In the genomic region with DNA sequence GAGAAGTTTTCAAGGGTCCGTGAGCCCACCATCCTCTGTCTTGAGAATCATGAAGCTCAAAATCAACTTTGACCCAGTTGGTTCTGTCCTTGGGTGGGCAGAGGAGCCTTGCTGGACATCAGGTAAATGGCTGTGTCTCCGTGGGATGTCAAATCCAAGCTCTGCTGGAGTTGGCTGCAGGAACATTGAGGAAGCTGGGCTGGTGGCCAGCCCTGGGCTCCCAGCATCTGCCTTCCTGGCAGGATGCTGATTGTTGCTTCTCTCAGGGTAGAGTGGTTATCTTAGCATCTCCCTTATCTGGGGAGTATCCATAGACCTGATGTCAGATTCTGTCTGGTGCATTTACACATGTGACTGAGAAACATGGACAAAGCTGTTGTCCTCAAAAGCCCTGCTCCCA, we compare ENCODE assay signal across 14 mouse cellular contexts.
DNase-seq lines count a peak whose midpoint lies in the region; ATAC-seq and TF ChIP-seq lines count a peak whose summit lies in the region.
"Had no signal": no experiment of that assay in that cellular context is flagged by ENCODE, and none has a peak within 500 bp of the region (broad histone marks: within the 10 kb centered on the region; RNA-seq: fewer than 3 reads in every experiment).

No protein-coding gene starts in this region.

- 82% methylated on average over 2 of the region's 2 CpGs for WGBS in midbrain, postnatal 0 days
- WGBS in midbrain, embryonic 13.5 days = 88% methylated on average over 2 of the region's 2 CpGs
- 87% methylated on average over 2 of the region's 2 CpGs for WGBS in embryonic facial prominence, embryonic 10.5 days

- no peak overlapping the region for H3K9ac ChIP-seq in midbrain, postnatal 0 days (replicated peaks; ENCODE audit: low read length, poor library complexity, severe bottlenecking)
- no peak overlapping the region for H3K9ac ChIP-seq in midbrain, embryonic 13.5 days (replicated peaks)
- H3K9ac ChIP-seq: embryonic facial prominence, embryonic 12.5 days; liver, embryonic 13.5 days had no signal

- no peaks in the 10 kb centered on the region for H3K9me3 ChIP-seq in midbrain, postnatal 0 days (ENCODE audit: low read length)
- no peaks in the 10 kb centered on the region for H3K9me3 ChIP-seq in midbrain, embryonic 13.5 days
- H3K9me3 ChIP-seq in embryonic facial prominence, embryonic 10.5 days = peaks cover 4% of the 10 kb centered on the region; the same call in 1 of the 2 replicates
- H3K9me3 ChIP-seq: embryonic facial prominence, embryonic 12.5 days had no signal

- peak; percentile 52 for DNase-seq in midbrain, postnatal 0 days (ENCODE audit: low spot score)
- peak; percentile 49 for DNase-seq in layer of hippocampus, adult 11-12 months (ENCODE audit: low spot score)
- peak; percentile 27 to 46 for DNase-seq in left cerebral cortex, postnatal 10 days (ENCODE audit: extremely low spot score in 1 of 2, low spot score in 2 of 2)
- DNase-seq in spleen, postnatal 14 days (ENCODE audit: low spot score in 2 of 2) = no peak
- no peak for DNase-seq in kidney, postnatal 14 days
- DNase-seq in embryonic facial prominence, embryonic 10.5 days (ENCODE audit: low spot score) = no peak
- no peak for DNase-seq in gastrocnemius, adult 18-20 months (ENCODE audit: low spot score)
- DNase-seq: liver, embryonic 13.5 days; lung, postnatal 36 days had no signal

- H3K36me3 ChIP-seq in midbrain, postnatal 0 days (ENCODE audit: insufficient read depth, low read length) = no peaks in the 10 kb centered on the region
- no peaks in the 10 kb centered on the region for H3K36me3 ChIP-seq in midbrain, embryonic 13.5 days
- no peaks in the 10 kb centered on the region for H3K36me3 ChIP-seq in embryonic facial prominence, embryonic 10.5 days (replicated peaks)
- H3K36me3 ChIP-seq: embryonic facial prominence, embryonic 12.5 days; G1E; heart, embryonic 10.5 days; liver, embryonic 13.5 days had no signal

- no peak overlapping the region for H3K4me2 ChIP-seq in midbrain, postnatal 0 days (ENCODE audit: low read depth, low read length, poor library complexity, severe bottlenecking)
- no peak overlapping the region for H3K4me2 ChIP-seq in midbrain, embryonic 13.5 days (replicated peaks)
- H3K4me2 ChIP-seq: embryonic facial prominence, embryonic 12.5 days; liver, embryonic 13.5 days had no signal

- no peak for TF ChIP-seq CTCF in midbrain, postnatal 0 days (IDR thresholded peaks at IDR 0.05)

- no peaks in the 10 kb centered on the region for H3K27me3 ChIP-seq in midbrain, postnatal 0 days (ENCODE audit: insufficient read depth, low read length)
- H3K27me3 ChIP-seq in midbrain, embryonic 13.5 days = no peaks in the 10 kb centered on the region
- H3K27me3 ChIP-seq in embryonic facial prominence, embryonic 10.5 days (replicated peaks; ENCODE audit: low read depth, poor library complexity, severe bottlenecking) = no peaks in the 10 kb centered on the region
- H3K27me3 ChIP-seq: embryonic facial prominence, embryonic 12.5 days; liver, embryonic 13.5 days had no signal

- H3K4me1 ChIP-seq in midbrain, postnatal 0 days (ENCODE audit: insufficient read depth, low read length) = no peaks in the 10 kb centered on the region
- H3K4me1 ChIP-seq in midbrain, embryonic 13.5 days (replicated peaks) = no peaks in the 10 kb centered on the region
- no peaks in the 10 kb centered on the region for H3K4me1 ChIP-seq in embryonic facial prominence, embryonic 10.5 days
- H3K4me1 ChIP-seq: embryonic facial prominence, embryonic 12.5 days; heart, embryonic 10.5 days; liver, embryonic 13.5 days had no signal

- no peak for ATAC-seq in midbrain, postnatal 0 days (ENCODE audit: low FRiP score)
- no peak for ATAC-seq in midbrain, embryonic 13.5 days
- ATAC-seq: forebrain, embryonic 16.5 days had no signal

- H3K4me3 ChIP-seq in midbrain, postnatal 0 days (ENCODE audit: low read depth, low read length) = no peak overlapping the region
- no peak overlapping the region for H3K4me3 ChIP-seq in midbrain, embryonic 13.5 days (replicated peaks)
- no peak overlapping the region for H3K4me3 ChIP-seq in embryonic facial prominence, embryonic 10.5 days
- H3K4me3 ChIP-seq: embryonic facial prominence, embryonic 12.5 days; heart, embryonic 10.5 days; liver, embryonic 13.5 days had no signal

- H3K27ac ChIP-seq in midbrain, postnatal 0 days (ENCODE audit: low read depth, low read length) = no peak overlapping the region
- no peak overlapping the region for H3K27ac ChIP-seq in midbrain, embryonic 13.5 days
- no peak overlapping the region for H3K27ac ChIP-seq in embryonic facial prominence, embryonic 10.5 days (replicated peaks)
- H3K27ac ChIP-seq: embryonic facial prominence, embryonic 12.5 days; heart, embryonic 10.5 days; liver, embryonic 13.5 days had no signal

- intact Hi-C loops in left cerebral cortex, postnatal 10 days (cut with DNase I) = no loop called here

Comparison
In these comparisons a context has a peak if more than half of its experiments do, and no peak if none do; other contexts are left out.
1. DNase-seq: peak in midbrain, postnatal 0 days (single experiment), layer of hippocampus, adult 11-12 months (single experiment) and left cerebral cortex, postnatal 10 days (2 of 2); none in spleen, postnatal 14 days (0 of 2), kidney, postnatal 14 days (single experiment), embryonic facial prominence, embryonic 10.5 days (single experiment) and gastrocnemius, adult 18-20 months (single experiment).